Mouse (Mus musculus) heart, embryonic 10.5 days (tissue): ENCODE data around the gene Slbp. TPM values are rescaled to one million over a fixed set of nuclear protein-coding genes. Genes with fewer than 3 reads are reported as not detected.
A peak's percentile ranks its signal among the peaks of the same experiment; 100 is the strongest.

Experiments
- DNase-seq: peaks from one replicate; pipeline ENCODE4 v3.0.0-alpha.2; 2017; ENCODE audit warnings: low spot score
- H3K27ac ChIP-seq: fragments of 300-500 bp; sonication (generic); 2 replicates; pipeline ENCODE4 v1.5.1; 2016; ENCODE audit warnings: mild to moderate bottlenecking
- H3K27me3 ChIP-seq: fragments of 300-500 bp; sonication (generic); 2 replicates; pipeline ENCODE4 v1.6.1; 2016; ENCODE audit warnings: mild to moderate bottlenecking; ENCODE audit not compliant: poor library complexity, insufficient read depth, severe bottlenecking
- H3K36me3 ChIP-seq: fragments of 300-500 bp; sonication (generic); 2 replicates; pipeline ENCODE4 v1.6.1; 2016; ENCODE audit warnings: mild to moderate bottlenecking, moderate library complexity
- H3K4me1 ChIP-seq: fragments of 300-500 bp; sonication (generic); 2 replicates; pipeline ENCODE4 v1.6.1; 2016; ENCODE audit warnings: mild to moderate bottlenecking
- H3K4me3 ChIP-seq: fragments of 300-500 bp; sonication (generic); 2 replicates; pipeline ENCODE4 v1.5.1; 2016; ENCODE audit warnings: mild to moderate bottlenecking, moderate library complexity
- H3K9me3 ChIP-seq: fragments of 300-500 bp; sonication (generic); 2 replicates; pipeline ENCODE4 v1.6.1; 2016; ENCODE audit warnings: mild to moderate bottlenecking, moderate library complexity
- WGBS: fragments of 180-500 bp; shearing (Covaris S2); methylation state at CpG from one replicate; pipeline ENCODE4 v1.1.7; 2016; 5-methylcytosine and 5-hydroxymethylcytosine counted together
- polyA plus RNA-seq: library from polyadenylated mRNA; unstranded; fragments of >200 nt; fragmentation: Nextera tagmentation; extraction: Ambion mirVana; gene quantifications from 2 replicates; pipeline ENCODE4 v1.2.1, GENCODE M21; 2016

Slbp gene
- polyA plus RNA-seq: 173 and 225 TPM in 2 replicates

- Histone ChIP-seq H3K4me1 (peaks cover 51% of the 10 kb centered on the region), H3K9me3 (no peaks in the 10 kb centered on the region), H3K27me3 (no peaks in the 10 kb centered on the region), H3K36me3 (peaks cover 57% of the 10 kb centered on the region), H3K27ac (peak within 1 kb of the TSS; percentile 100), H3K4me3 (peak within 1 kb of the TSS; percentile 75)
- under 1% methylated on average over 82 of the region's 82 CpGs for WGBS
- DNase-seq: peak; percentile 98
Observed at GRCm38 (mm10) chr5:33651921-33652782, at the start of gene Slbp. TSS of gene Slbp (minus strand) at chr5:33652574.

- H3K27me3 ChIP-seq: peaks cover 58% of the 10 kb centered on the region
- no peaks in the 10 kb centered on the region for H3K9me3 ChIP-seq
- peaks cover 78% of the 10 kb centered on the region for H3K4me1 ChIP-seq
- peak overlapping the region; percentile 39; the same call in 1 of the 2 replicates for H3K27ac ChIP-seq
- 82% methylated on average over 11 of the region's 11 CpGs for WGBS
- no peak for DNase-seq
- no peaks in the 10 kb centered on the region for H3K36me3 ChIP-seq
- no peak overlapping the region for H3K4me3 ChIP-seq
Observed at GRCm38 (mm10) chr5:33701832-33702231, 49.5 kb upstream of the Slbp start.

GRCm38 (mm10) chr5:33700010-33700409 lies 47.6 kb upstream of the Slbp start:
- H3K4me1 ChIP-seq: peaks cover 72% of the 10 kb centered on the region

GRCm38 (mm10) chr5:33698669-33699068 lies 46.3 kb upstream of the Slbp start:
- Histone ChIP-seq H3K4me3 (no peak overlapping the region), H3K36me3 (no peaks in the 10 kb centered on the region), H3K27me3 (peaks cover 87% of the 10 kb centered on the region), H3K9me3 (no peaks in the 10 kb centered on the region), H3K4me1 (peaks cover 68% of the 10 kb centered on the region), H3K27ac (no peak overlapping the region)
- WGBS: 85% methylated on average over 5 of the region's 5 CpGs
- no peak for DNase-seq

More at GRCm38 (mm10) chr5:33700010-33700409, 47.6 kb upstream of the Slbp start:
- Histone ChIP-seq H3K27ac (0 out of 2 replicates have a peak overlapping the region, but pooled peaks have one; percentile 44), H3K27me3 (peaks cover 73% of the 10 kb centered on the region), H3K4me3 (peak overlapping the region; percentile 13; the same call in 1 of the 2 replicates), H3K36me3 (no peaks in the 10 kb centered on the region), H3K9me3 (no peaks in the 10 kb centered on the region)
- DNase-seq: no peak
- 18% methylated on average over 13 of the region's 13 CpGs for WGBS

- H3K27me3 ChIP-seq: peaks cover 93% of the 10 kb centered on the region
- H3K27ac ChIP-seq: no peak overlapping the region; the same call in 1 of the 2 replicates
- H3K36me3 ChIP-seq: no peaks in the 10 kb centered on the region
- H3K4me1 ChIP-seq: peaks cover 72% of the 10 kb centered on the region
- DNase-seq: no peak
- WGBS: 38% methylated on average over 13 of the region's 13 CpGs
- no peaks in the 10 kb centered on the region for H3K9me3 ChIP-seq
- no peak overlapping the region for H3K4me3 ChIP-seq
Observed at GRCm38 (mm10) chr5:33697947-33698512, 45.7 kb upstream of the Slbp start.

GRCm38 (mm10) chr5:33697534-33697933 lies 45.2 kb upstream of the Slbp start:
- 48% methylated on average over 1 of the region's 1 CpGs for WGBS
- Histone ChIP-seq H3K27me3 (peaks cover 95% of the 10 kb centered on the region), H3K4me3 (no peak overlapping the region), H3K4me1 (peaks cover 76% of the 10 kb centered on the region), H3K36me3 (no peaks in the 10 kb centered on the region), H3K27ac (peak overlapping the region; percentile 22; the same call in 1 of the 2 replicates), H3K9me3 (no peaks in the 10 kb centered on the region)
- no peak for DNase-seq

GRCm38 (mm10) chr5:33696430-33696829 lies 44.1 kb upstream of the Slbp start:
- no peak for DNase-seq
- H3K9me3 ChIP-seq: no peaks in the 10 kb centered on the region
- peaks cover 73% of the 10 kb centered on the region for H3K4me1 ChIP-seq
- no peak overlapping the region for H3K4me3 ChIP-seq
- no peaks in the 10 kb centered on the region for H3K36me3 ChIP-seq
- peaks cover 85% of the 10 kb centered on the region for H3K27me3 ChIP-seq
- 62% methylated on average over 5 of the region's 5 CpGs for WGBS
- no peak overlapping the region for H3K27ac ChIP-seq

GRCm38 (mm10) chr5:33695718-33696121 lies 43.3 kb upstream of the Slbp start:
- Histone ChIP-seq H3K9me3 (no peaks in the 10 kb centered on the region), H3K4me3 (peak overlapping the region; percentile 71), H3K27me3 (peaks cover 78% of the 10 kb centered on the region), H3K4me1 (peaks cover 67% of the 10 kb centered on the region), H3K36me3 (no peaks in the 10 kb centered on the region), H3K27ac (peak overlapping the region; percentile 92)
- WGBS: 3% methylated on average over 24 of the region's 24 CpGs
- no peak for DNase-seq

- no peaks in the 10 kb centered on the region for H3K36me3 ChIP-seq
- 1% methylated on average over 64 of the region's 71 CpGs for WGBS
- H3K27ac ChIP-seq: peak overlapping the region; percentile 92
- H3K4me1 ChIP-seq: peaks cover 65% of the 10 kb centered on the region
- no peaks in the 10 kb centered on the region for H3K9me3 ChIP-seq
- H3K27me3 ChIP-seq: peaks cover 77% of the 10 kb centered on the region
- peak overlapping the region; percentile 71 for H3K4me3 ChIP-seq
- DNase-seq: no peak
Observed at GRCm38 (mm10) chr5:33694848-33695717, 42.7 kb upstream of the Slbp start.

- peak overlapping the region; percentile 71; the same call in 1 of the 2 replicates for H3K4me3 ChIP-seq
- 59% methylated on average over 9 of the region's 9 CpGs for WGBS
- peaks cover 74% of the 10 kb centered on the region for H3K27me3 ChIP-seq
- no peaks in the 10 kb centered on the region for H3K36me3 ChIP-seq
- no peak for DNase-seq
- peaks cover 65% of the 10 kb centered on the region for H3K4me1 ChIP-seq
- no peaks in the 10 kb centered on the region for H3K9me3 ChIP-seq
- H3K27ac ChIP-seq: peak overlapping the region; percentile 92
Observed at GRCm38 (mm10) chr5:33694461-33694847, 42.1 kb upstream of the Slbp start.

- Histone ChIP-seq H3K9me3 (no peaks in the 10 kb centered on the region), H3K36me3 (no peaks in the 10 kb centered on the region), H3K4me3 (peak overlapping the region; percentile 46), H3K27me3 (peaks cover 64% of the 10 kb centered on the region), H3K4me1 (peaks cover 69% of the 10 kb centered on the region), H3K27ac (peak overlapping the region; percentile 86)
- DNase-seq: no peak
- WGBS: 5% methylated on average over 24 of the region's 24 CpGs
Observed at GRCm38 (mm10) chr5:33692393-33692792, 40.0 kb upstream of the Slbp start.

GRCm38 (mm10) chr5:33689852-33690645 lies 37.7 kb upstream of the Slbp start:
- DNase-seq: no peak
- no peaks in the 10 kb centered on the region for H3K9me3 ChIP-seq
- H3K36me3 ChIP-seq: no peaks in the 10 kb centered on the region
- H3K4me1 ChIP-seq: peaks cover 61% of the 10 kb centered on the region
- peak overlapping the region; percentile 75 for H3K27ac ChIP-seq
- no peak overlapping the region for H3K4me3 ChIP-seq
- peaks cover 57% of the 10 kb centered on the region for H3K27me3 ChIP-seq
- WGBS: 81% methylated on average over 11 of the region's 11 CpGs
